Mouse (Mus musculus) testis, adult 2 months (tissue): ENCODE data around the gene Cd82. TPM values are rescaled to one million over a fixed set of nuclear protein-coding genes. Genes with fewer than 3 reads are reported as not detected.
A peak's percentile ranks its signal among the peaks of the same experiment; 100 is the strongest.

Experiments
- H3K27ac ChIP-seq: fragments of 200-500 bp; 2 replicates; pipeline ENCODE4 v1.5.1; 2012; ENCODE audit warnings: low read depth, low read length; ENCODE audit not compliant: control insufficient read depth, insufficient read depth
- H3K27me3 ChIP-seq: fragments of 200-500 bp; 2 replicates; pipeline ENCODE4 v1.6.1; 2012; ENCODE audit warnings: mild to moderate bottlenecking, low read length, moderate library complexity; ENCODE audit not compliant: control insufficient read depth, insufficient read depth
- H3K36me3 ChIP-seq: fragments of 200-500 bp; 2 replicates; pipeline ENCODE4 v1.6.1; 2012; ENCODE audit warnings: mild to moderate bottlenecking, low read length; ENCODE audit not compliant: control insufficient read depth, insufficient read depth
- H3K4me1 ChIP-seq: fragments of 200-500 bp; 2 replicates; pipeline ENCODE4 v1.6.1; 2012; ENCODE audit warnings: low read length; ENCODE audit not compliant: control insufficient read depth, insufficient read depth
- H3K4me3 ChIP-seq: fragments of 200-500 bp; 2 replicates; pipeline ENCODE4 v1.5.1; 2012; ENCODE audit warnings: low read depth, mild to moderate bottlenecking, low read length, moderate library complexity, mixed read lengths; ENCODE audit not compliant: control insufficient read depth
- CTCF ChIP-seq: fragments of 200-500 bp; IDR thresholded peaks from 2 replicates; pipeline ENCODE4 v1.5.1; 2012; ENCODE audit warnings: low read depth, mild to moderate bottlenecking, inconsistent platforms, low read length, moderate library complexity; ENCODE audit not compliant: control insufficient read depth, insufficient read depth, insufficient replicate concordance
- POLR2A ChIP-seq: fragments of 200-500 bp; IDR thresholded peaks from 2 replicates; pipeline ENCODE4 v1.6.1; 2012; ENCODE audit warnings: low read depth, mild to moderate bottlenecking, inconsistent platforms, low read length, moderate library complexity; ENCODE audit not compliant: control insufficient read depth
- polyA plus RNA-seq: library from polyadenylated mRNA; depleted of rRNA; stranded (reverse); fragments of >200 nt; gene quantifications from 2 replicates; pipeline ENCODE4 v1.2.3, GENCODE M21; 2012

Gene Cd82
- polyA plus RNA-seq, 1 experiment: 29.9 TPM

GRCm38 (mm10) chr2:93478744-93479143 lies 15.8 kb upstream of the Cd82 start:
- no peak overlapping the region for H3K4me3 ChIP-seq
- TF ChIP-seq CTCF: no peak
- TF ChIP-seq POLR2A: no peak
- H3K4me1 ChIP-seq: no peaks in the 10 kb centered on the region
- H3K27me3 ChIP-seq: no peaks in the 10 kb centered on the region
- H3K36me3 ChIP-seq: no peaks in the 10 kb centered on the region
- no peak overlapping the region for H3K27ac ChIP-seq

GRCm38 (mm10) chr2:93477519-93477918 lies 14.6 kb upstream of the Cd82 start:
- no peak overlapping the region for H3K4me3 ChIP-seq
- TF ChIP-seq POLR2A (no peak), CTCF (peak; percentile 90)
- H3K27me3 ChIP-seq: no peaks in the 10 kb centered on the region
- no peak overlapping the region for H3K27ac ChIP-seq
- no peaks in the 10 kb centered on the region for H3K4me1 ChIP-seq
- no peaks in the 10 kb centered on the region for H3K36me3 ChIP-seq

- Histone ChIP-seq H3K36me3 (no peaks in the 10 kb centered on the region), H3K4me3 (no peak overlapping the region), H3K4me1 (no peaks in the 10 kb centered on the region), H3K27ac (no peak overlapping the region), H3K27me3 (no peaks in the 10 kb centered on the region)
- TF ChIP-seq POLR2A (no peak), CTCF (no peak)
These were observed 13.5 kb upstream of the Cd82 start for GRCm38 (mm10) chr2:93476487-93476886.

DNA sequence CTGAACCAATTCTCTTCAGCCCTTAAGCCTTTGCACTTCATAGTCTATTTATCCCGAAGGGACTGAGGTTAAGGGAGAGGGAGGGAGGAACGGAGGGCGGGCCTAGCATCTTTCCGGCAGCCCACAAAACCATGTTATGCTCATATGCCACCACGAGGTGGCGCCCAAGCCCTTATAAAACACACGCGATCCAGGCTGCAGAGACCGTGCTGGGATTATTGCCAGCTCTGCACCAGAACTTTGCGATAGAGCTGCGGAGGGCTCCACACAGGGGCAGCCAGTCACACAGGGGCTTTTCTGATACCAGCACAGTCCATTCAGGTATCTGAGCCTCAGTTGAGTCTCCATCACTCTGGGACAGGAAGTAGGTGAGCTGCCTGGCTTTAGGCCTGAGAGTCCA lies 12.1 kb upstream of the Cd82 start:
- Histone ChIP-seq H3K36me3 (no peaks in the 10 kb centered on the region), H3K4me3 (no peak overlapping the region), H3K27ac (no peak overlapping the region), H3K4me1 (peaks cover 9% of the 10 kb centered on the region), H3K27me3 (no peaks in the 10 kb centered on the region)
- TF ChIP-seq CTCF: peak; percentile 93
- TF ChIP-seq POLR2A: no peak

- no peaks in the 10 kb centered on the region for H3K36me3 ChIP-seq
- H3K27me3 ChIP-seq: no peaks in the 10 kb centered on the region
- peaks cover 12% of the 10 kb centered on the region for H3K4me1 ChIP-seq
- no peak overlapping the region for H3K27ac ChIP-seq
- TF ChIP-seq POLR2A (no peak), CTCF (no peak)
- no peak overlapping the region for H3K4me3 ChIP-seq
These were observed 11.0 kb upstream of the Cd82 start for GRCm38 (mm10) chr2:93473915-93474314.

DNA sequence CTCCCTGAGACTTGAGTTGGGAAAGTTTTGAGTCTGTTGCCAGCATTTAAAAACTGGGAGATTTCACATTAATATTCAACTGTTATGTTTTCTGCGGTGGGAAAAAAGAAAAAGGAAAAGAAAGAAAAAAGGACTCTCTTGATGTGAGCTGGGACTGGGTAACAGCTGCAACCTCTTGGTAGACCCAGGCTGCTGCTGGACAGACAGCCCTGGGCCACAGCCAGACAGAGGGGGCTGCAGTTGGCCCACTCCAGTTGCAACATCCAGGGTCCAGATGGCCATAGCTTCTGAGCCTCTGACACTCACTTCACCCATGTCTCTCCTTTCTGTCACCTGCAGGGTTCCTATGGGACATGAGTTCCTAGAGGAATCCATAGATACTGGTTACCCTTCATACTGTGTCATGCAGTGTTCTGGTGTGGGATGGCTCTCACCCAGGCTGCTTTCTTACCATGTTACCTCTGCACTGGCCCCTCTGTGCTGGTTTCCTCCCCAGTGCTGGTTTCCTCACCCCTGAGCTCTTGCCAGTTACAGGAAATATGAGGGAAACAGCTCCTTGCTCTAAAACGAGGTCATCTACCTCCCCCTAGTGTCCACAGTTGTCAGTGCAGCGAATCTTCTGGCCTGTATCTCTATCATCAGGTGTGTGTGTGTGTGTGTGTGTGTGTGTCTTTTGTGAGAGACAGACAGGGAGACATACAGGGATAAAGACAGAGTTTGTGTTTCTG lies 8.1 kb upstream of the Cd82 start:
- no peak overlapping the region for H3K27ac ChIP-seq
- TF ChIP-seq CTCF: peak; percentile 45; the same call in 1 of the 2 replicates
- TF ChIP-seq POLR2A: no peak
- no peak overlapping the region for H3K4me3 ChIP-seq
- peaks cover 12% of the 10 kb centered on the region for H3K4me1 ChIP-seq
- H3K36me3 ChIP-seq: no peaks in the 10 kb centered on the region
- no peaks in the 10 kb centered on the region for H3K27me3 ChIP-seq

DNA sequence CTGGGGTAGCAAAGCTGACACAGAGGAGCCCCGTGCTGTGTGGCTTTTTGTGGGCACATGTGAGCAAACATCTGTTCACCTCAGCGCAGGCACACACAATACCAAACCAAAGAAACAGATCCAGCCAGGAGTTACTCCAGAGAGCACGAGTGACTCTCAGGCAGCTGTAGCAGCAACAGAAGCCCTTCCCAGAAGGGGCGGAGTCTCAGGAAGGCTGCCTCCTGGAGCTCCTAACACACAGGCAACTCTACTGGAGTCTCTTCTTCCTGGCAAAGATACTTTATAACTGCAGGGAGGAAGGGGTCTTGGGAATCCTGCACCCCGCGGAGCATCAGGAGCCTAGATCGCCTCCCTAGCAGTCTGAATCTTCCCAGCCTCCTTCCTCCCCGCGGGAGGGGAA lies 7.2 kb upstream of the Cd82 start:
- peak overlapping the region; percentile 51 for H3K4me3 ChIP-seq
- no peaks in the 10 kb centered on the region for H3K36me3 ChIP-seq
- 0 out of 2 replicates have a peak overlapping the region, but pooled peaks have one; percentile 44 for H3K27ac ChIP-seq
- H3K27me3 ChIP-seq: no peaks in the 10 kb centered on the region
- peaks cover 12% of the 10 kb centered on the region for H3K4me1 ChIP-seq
- no peak for TF ChIP-seq POLR2A
- TF ChIP-seq CTCF: no peak

DNA sequence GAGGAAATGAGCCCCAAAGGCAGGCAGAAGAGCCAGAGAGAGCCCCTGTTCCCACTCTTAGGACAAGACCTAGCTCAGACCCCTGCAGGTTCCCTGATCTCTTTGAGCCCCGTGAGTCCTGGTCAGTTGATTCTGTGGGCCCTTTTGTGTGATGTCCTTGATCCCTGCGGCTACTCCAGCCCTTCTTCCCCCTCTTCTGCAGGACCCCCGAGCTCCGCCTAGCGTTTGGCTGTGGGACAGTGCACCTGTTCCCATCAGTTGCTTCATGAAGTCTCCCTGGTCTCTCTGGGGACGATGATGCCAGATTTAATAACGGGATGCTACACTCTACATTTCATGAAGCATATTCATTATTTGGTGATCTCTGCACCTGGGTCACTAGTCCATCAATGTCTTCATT lies 6.2 kb upstream of the Cd82 start:
- Histone ChIP-seq H3K36me3 (no peaks in the 10 kb centered on the region), H3K27me3 (no peaks in the 10 kb centered on the region), H3K4me1 (peaks cover 12% of the 10 kb centered on the region), H3K27ac (no peak overlapping the region), H3K4me3 (no peak overlapping the region)
- no peak for TF ChIP-seq CTCF
- TF ChIP-seq POLR2A: no peak
